ENCODE assay signal across 21 mouse cellular contexts in the genomic region with DNA sequence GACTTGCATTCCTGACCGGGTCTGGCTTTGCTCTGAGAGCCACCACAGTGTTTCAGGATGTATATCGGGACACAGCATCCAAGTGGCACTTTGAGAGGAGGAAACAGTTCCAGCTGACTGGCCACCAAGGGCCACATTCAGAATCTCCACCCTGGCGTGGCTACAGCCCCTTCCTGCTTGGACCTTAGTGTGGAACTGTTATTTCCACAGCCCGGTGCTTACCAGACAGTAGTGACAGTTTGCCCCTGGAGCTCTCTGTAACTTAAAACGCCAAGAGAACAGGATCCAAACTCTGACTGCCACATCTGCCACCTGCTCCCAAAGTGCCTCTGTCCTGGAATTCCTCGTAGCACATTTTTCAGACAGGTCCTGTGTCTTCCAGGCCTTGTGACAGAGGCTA. TPM values are rescaled to one million over a fixed set of nuclear protein-coding genes. Genes with fewer than 3 reads are reported as not detected.
DNase-seq lines count a peak whose midpoint lies in the region; ATAC-seq and TF ChIP-seq lines count a peak whose summit lies in the region.
"Had no signal": no experiment of that assay in that cellular context is flagged by ENCODE, and none has a peak within 500 bp of the region (broad histone marks: within the 10 kb centered on the region; RNA-seq: fewer than 3 reads in every experiment).

No protein-coding gene starts in this region.

- no peak overlapping the region for H3K4me2 ChIP-seq in hindbrain, embryonic 13.5 days
- H3K4me2 ChIP-seq: forebrain, embryonic 15.5 days; heart, embryonic 12.5 days; liver, embryonic 12.5 days; lung, embryonic 15.5 days; midbrain, embryonic 13.5 days; neural tube, embryonic 15.5 days had no signal

- H3K9me3 ChIP-seq in hindbrain, embryonic 13.5 days = no peaks in the 10 kb centered on the region
- H3K9me3 ChIP-seq in hindbrain, embryonic 10.5 days = no peaks in the 10 kb centered on the region
- H3K9me3 ChIP-seq: forebrain, embryonic 15.5 days; heart, embryonic 12.5 days; liver, embryonic 12.5 days; lung, embryonic 15.5 days; midbrain, embryonic 13.5 days; neural tube, embryonic 15.5 days had no signal

- TF ChIP-seq POLR2A in small intestine, adult 2 months (IDR thresholded peaks at IDR 0.05; ENCODE audit: low read depth, low read length) = no peak

- H3K9ac ChIP-seq in hindbrain, embryonic 13.5 days = peak overlapping the region; percentile 29; the same call in 1 of the 2 replicates
- H3K9ac ChIP-seq: forebrain, embryonic 15.5 days; heart, embryonic 12.5 days; liver, embryonic 12.5 days; lung, embryonic 15.5 days; midbrain, embryonic 13.5 days; neural tube, embryonic 15.5 days had no signal

- no peak overlapping the region for H3K4me3 ChIP-seq in hindbrain, embryonic 13.5 days
- H3K4me3 ChIP-seq in hindbrain, embryonic 10.5 days = no peak overlapping the region
- no peak overlapping the region for H3K4me3 ChIP-seq in layer of hippocampus, adult 2 months
- H3K4me3 ChIP-seq in small intestine, adult 2 months (ENCODE audit: low read depth, low read length) = no peak overlapping the region
- H3K4me3 ChIP-seq: forebrain, embryonic 15.5 days; heart, embryonic 12.5 days; liver, embryonic 12.5 days; lung, embryonic 15.5 days; midbrain, embryonic 13.5 days; myocyte; neural tube, embryonic 15.5 days had no signal

- intact Hi-C loops in heart, postnatal 14 days (cut with DNase I) = no loop called here

- WGBS in hindbrain, embryonic 13.5 days = 49% methylated on average over 6 of the region's 6 CpGs
- WGBS in hindbrain, embryonic 10.5 days = 40% methylated on average over 6 of the region's 6 CpGs
- WGBS in small intestine, adult 2 months = 64% methylated on average over 6 of the region's 6 CpGs

- peak; percentile 92 for DNase-seq in heart, adult 11 months
- DNase-seq in heart, postnatal 14 days = no peak
- no peak for DNase-seq in hindbrain, embryonic 10.5 days (ENCODE audit: low spot score)
- no peak for DNase-seq in layer of hippocampus, adult 2 months (ENCODE audit: low spot score in 2 of 2)
- no peak for DNase-seq in layer of hippocampus, adult 18-20 months (ENCODE audit: low spot score in 2 of 2)
- no peak for DNase-seq in frontal cortex, postnatal 10 days (ENCODE audit: low spot score in 2 of 2)
- DNase-seq: adrenal gland, adult 2 months; cerebellum, adult 11 months; left cerebral cortex, postnatal 4 days; right cerebral cortex, postnatal 25 days; thymus, postnatal 36 days had no signal

- peaks cover 7% of the 10 kb centered on the region for H3K36me3 ChIP-seq in hindbrain, embryonic 13.5 days
- H3K36me3 ChIP-seq in hindbrain, embryonic 10.5 days = 0 out of 2 replicates have a peak, but pooled peaks cover 4% of the 10 kb centered on the region
- no peaks in the 10 kb centered on the region for H3K36me3 ChIP-seq in small intestine, adult 2 months (ENCODE audit: control insufficient read depth, insufficient read depth, low read length)
- H3K36me3 ChIP-seq: heart, embryonic 12.5 days; liver, embryonic 12.5 days; lung, embryonic 15.5 days; neural tube, embryonic 15.5 days had no signal

- H3K27ac ChIP-seq in hindbrain, embryonic 13.5 days = peak overlapping the region; percentile 40
- no peak overlapping the region for H3K27ac ChIP-seq in hindbrain, embryonic 10.5 days
- H3K27ac ChIP-seq in layer of hippocampus, adult 2 months = peak overlapping the region; percentile 82
- H3K27ac ChIP-seq in small intestine, adult 2 months (ENCODE audit: insufficient read depth, low read depth, low read length) = peak overlapping the region; percentile 73
- H3K27ac ChIP-seq: forebrain, embryonic 15.5 days; liver, embryonic 12.5 days; macrophage; midbrain, embryonic 13.5 days had no signal

- H3K4me1 ChIP-seq in hindbrain, embryonic 13.5 days (replicated peaks) = peaks cover 38% of the 10 kb centered on the region
- peaks cover 42% of the 10 kb centered on the region for H3K4me1 ChIP-seq in hindbrain, embryonic 10.5 days (replicated peaks)
- peaks cover 1% of the 10 kb centered on the region; the same call in 1 of the 2 replicates for H3K4me1 ChIP-seq in small intestine, adult 2 months (ENCODE audit: control insufficient read depth, insufficient read depth, insufficient read length, low read length)

- TF ChIP-seq CTCF in layer of hippocampus, adult 2 months (conservative IDR thresholded peaks at IDR 0.05) = no peak
- no peak for TF ChIP-seq CTCF in small intestine, adult 2 months (IDR thresholded peaks at IDR 0.05; ENCODE audit: extremely low read depth, insufficient read length, insufficient replicate concordance, low read depth, low read length)

- 0 out of 2 replicates have a peak, but pooled peaks cover 2% of the 10 kb centered on the region for H3K27me3 ChIP-seq in hindbrain, embryonic 13.5 days
- peaks cover 23% of the 10 kb centered on the region; the same call in 1 of the 2 replicates for H3K27me3 ChIP-seq in hindbrain, embryonic 10.5 days (ENCODE audit: insufficient read depth, poor library complexity, severe bottlenecking)
- H3K27me3 ChIP-seq in small intestine, adult 2 months (ENCODE audit: control insufficient read depth, insufficient read depth, low read length) = no peaks in the 10 kb centered on the region
- H3K27me3 ChIP-seq: forebrain, embryonic 15.5 days; heart, embryonic 12.5 days; liver, embryonic 12.5 days; lung, embryonic 15.5 days; neural tube, embryonic 15.5 days had no signal

- no peak for ATAC-seq in hindbrain, embryonic 13.5 days (ENCODE audit: low FRiP score)
- ATAC-seq: forebrain, embryonic 15.5 days; liver, embryonic 12.5 days; midbrain, embryonic 13.5 days had no signal

RNA-seq across cellular contexts. Expression of gene Nrp2, which starts 25.3 kb away (rescaled TPM):
- total RNA-seq in heart, postnatal 14 days (2021) = 10 to 100 TPM; 41.9 to 56.8 TPM
- polyA plus RNA-seq in hindbrain, embryonic 13.5 days (2015; fragmentation: Nextera tagmentation; extraction: Ambion mirVana) = 34.8 and 35.7 TPM in 2 replicates
- polyA plus RNA-seq in hindbrain, embryonic 10.5 days (2016; fragmentation: Nextera tagmentation; extraction: Ambion mirVana) = 21.8 and 23.1 TPM in 2 replicates
- total RNA-seq in layer of hippocampus, adult 2 months (2021) = 10 to 100 TPM; 60.3 to 63.7 TPM
- 10 to 100 TPM; 54.1 to 56.3 TPM for total RNA-seq in layer of hippocampus, adult 18-20 months (2021)
- polyA plus RNA-seq in small intestine, adult 2 months (2012; rRNA removed) = 5.6 and 6.6 TPM in 2 replicates
